Mouse (Mus musculus): ENCODE measurements around the gene Gm3336. TPM values are rescaled to one million over a fixed set of nuclear protein-coding genes. Genes with fewer than 3 reads are reported as not detected.
A peak's percentile ranks its signal among the peaks of the same experiment; 100 is the strongest.

The Gm3336 gene
- total RNA-seq, 2 experiments from 2014 or later: not detected

- no peak for DNase-seq
Measured at GRCm38 (mm10) chr8:70747211-70747890, 29.0 kb downstream of the Gm3336 start.

GRCm38 (mm10) chr8:70748246-70749096 lies 30.1 kb downstream of the Gm3336 start:
- DNase-seq: no peak

- DNase-seq: no peak
Measured at GRCm38 (mm10) chr8:70749097-70749674, 30.8 kb downstream of the Gm3336 start.

GRCm38 (mm10) chr8:70750128-70750680 lies 31.9 kb downstream of the Gm3336 start:
- no peak for DNase-seq

GRCm38 (mm10) chr8:70752000-70752764 lies 33.8 kb downstream of the Gm3336 start:
- peak; percentile 82 for DNase-seq

- DNase-seq: peak; percentile 94
Measured at GRCm38 (mm10) chr8:70753151-70753550, 34.8 kb downstream of the Gm3336 start.

GRCm38 (mm10) chr8:70754043-70754870 lies 35.9 kb downstream of the Gm3336 start, which contains the start of gene Rab3a:
Rab3a (plus strand) TSS chr8:70754679.
- peak; percentile 99 for DNase-seq

- DNase-seq: no peak
Measured at GRCm38 (mm10) chr8:70754871-70755660, 36.7 kb downstream of the Gm3336 start.

- DNase-seq: peak; percentile 13
Measured at GRCm38 (mm10) chr8:70755661-70756475, 37.5 kb downstream of the Gm3336 start.

GRCm38 (mm10) chr8:70756476-70757040 lies 38.2 kb downstream of the Gm3336 start:
- DNase-seq: peak; percentile 9

GRCm38 (mm10) chr8:70757523-70758307 lies 39.4 kb downstream of the Gm3336 start:
- peak; percentile 26 for DNase-seq

GRCm38 (mm10) chr8:70758308-70758615 lies 39.9 kb downstream of the Gm3336 start:
- DNase-seq: peak; percentile 8

- peak; percentile 52 for DNase-seq
Measured at GRCm38 (mm10) chr8:70758616-70759561, 40.5 kb downstream of the Gm3336 start.

GRCm38 (mm10) chr8:70760350-70760749 lies 42.0 kb downstream of the Gm3336 start:
- no peak for DNase-seq

- peak; percentile 98 for DNase-seq
Measured at GRCm38 (mm10) chr8:70760775-70761406, 42.5 kb downstream of the Gm3336 start, which contains the start of gene Mpv17l2. Mpv17l2 (minus strand) TSS chr8:70760946.

GRCm38 (mm10) chr8:70762118-70762517 lies 43.8 kb downstream of the Gm3336 start:
- DNase-seq: peak; percentile 31

Data from gastrocnemius, postnatal 25 days (tissue).